ENCODE assay signal across 9 mouse cellular contexts in genomic region chrX:165327699-165328333, GRCm38 (mm10). TPM values are rescaled to one million over a fixed set of nuclear protein-coding genes. Genes with fewer than 3 reads are reported as not detected.
DNase-seq lines count a peak whose midpoint lies in the region; ATAC-seq lines count a peak whose summit lies in the region.
"Had no signal": no experiment of that assay in that cellular context is flagged by ENCODE, and none has a peak within 500 bp of the region (broad histone marks: within the 10 kb centered on the region; RNA-seq: fewer than 3 reads in every experiment).

No protein-coding gene starts in this region.

- WGBS in heart, embryonic 15.5 days = 12% methylated on average over 9 of the region's 9 CpGs
- WGBS in embryonic facial prominence, embryonic 12.5 days = 15% methylated on average over 9 of the region's 9 CpGs
- 12% methylated on average over 9 of the region's 9 CpGs for WGBS in hindbrain, embryonic 16.5 days
- WGBS in limb, embryonic 10.5 days = 16% methylated on average over 9 of the region's 9 CpGs

- no peak overlapping the region for H3K27ac ChIP-seq in heart, embryonic 15.5 days
- no peak overlapping the region for H3K27ac ChIP-seq in embryonic facial prominence, embryonic 12.5 days
- H3K27ac ChIP-seq in hindbrain, embryonic 16.5 days (ENCODE audit: low read depth, low read length) = no peak overlapping the region
- no peak overlapping the region for H3K27ac ChIP-seq in limb, embryonic 10.5 days

- peak overlapping the region; percentile 21; the same call in 1 of the 2 replicates for H3K4me3 ChIP-seq in heart, embryonic 15.5 days
- H3K4me3 ChIP-seq in embryonic facial prominence, embryonic 12.5 days = 0 out of 2 replicates have a peak overlapping the region, but pooled peaks have one; percentile 19
- peak overlapping the region; percentile 41 for H3K4me3 ChIP-seq in hindbrain, embryonic 16.5 days (ENCODE audit: low read length)
- H3K4me3 ChIP-seq in limb, embryonic 10.5 days = no peak overlapping the region

- intact Hi-C loops in heart, postnatal 14 days (cut with DNase I) = no loop called here

- ATAC-seq in heart, embryonic 15.5 days (replicated peaks; ENCODE audit: insufficient number of reproducible peaks, insufficient read depth, low FRiP score, low read depth) = no peak
- ATAC-seq in embryonic facial prominence, embryonic 12.5 days (ENCODE audit: insufficient number of reproducible peaks, insufficient read depth, low FRiP score, low TSS enrichment) = no peak
- ATAC-seq in hindbrain, embryonic 16.5 days = peak; percentile 42; the same call in 1 of the 2 replicates

- H3K27me3 ChIP-seq in heart, embryonic 15.5 days = no peaks in the 10 kb centered on the region
- H3K27me3 ChIP-seq in embryonic facial prominence, embryonic 12.5 days = no peaks in the 10 kb centered on the region
- H3K27me3 ChIP-seq in hindbrain, embryonic 16.5 days (replicated peaks; ENCODE audit: control insufficient read depth, insufficient read depth, low read length) = no peaks in the 10 kb centered on the region; the same call in 1 of the 2 replicates
- H3K27me3 ChIP-seq in limb, embryonic 10.5 days (ENCODE audit: low read depth, poor library complexity, severe bottlenecking) = peaks cover 7% of the 10 kb centered on the region; the same call in 1 of the 2 replicates

- no peaks in the 10 kb centered on the region for H3K4me1 ChIP-seq in heart, embryonic 15.5 days (replicated peaks)
- H3K4me1 ChIP-seq in embryonic facial prominence, embryonic 12.5 days = no peaks in the 10 kb centered on the region
- H3K4me1 ChIP-seq in hindbrain, embryonic 16.5 days (ENCODE audit: control insufficient read depth, insufficient read depth, low read depth, low read length) = no peaks in the 10 kb centered on the region
- H3K4me1 ChIP-seq in limb, embryonic 10.5 days = no peaks in the 10 kb centered on the region

- H3K4me2 ChIP-seq in heart, embryonic 15.5 days = peak overlapping the region; percentile 61
- peak overlapping the region; percentile 42 for H3K4me2 ChIP-seq in embryonic facial prominence, embryonic 12.5 days (replicated peaks)
- H3K4me2 ChIP-seq in hindbrain, embryonic 16.5 days (ENCODE audit: low read length) = peak overlapping the region; percentile 64

- no peak overlapping the region for H3K9ac ChIP-seq in heart, embryonic 15.5 days
- no peak overlapping the region for H3K9ac ChIP-seq in embryonic facial prominence, embryonic 12.5 days
- peak overlapping the region; percentile 31; the same call in 1 of the 2 replicates for H3K9ac ChIP-seq in hindbrain, embryonic 16.5 days (ENCODE audit: low read depth, low read length)

- H3K9me3 ChIP-seq in heart, embryonic 15.5 days (replicated peaks) = no peaks in the 10 kb centered on the region
- H3K9me3 ChIP-seq in embryonic facial prominence, embryonic 12.5 days = no peaks in the 10 kb centered on the region
- no peaks in the 10 kb centered on the region for H3K9me3 ChIP-seq in hindbrain, embryonic 16.5 days (ENCODE audit: control insufficient read depth, low read length)
- no peaks in the 10 kb centered on the region for H3K9me3 ChIP-seq in limb, embryonic 10.5 days (replicated peaks)

- DNase-seq in heart, postnatal 14 days = no peak
- peak; percentile 4 for DNase-seq in adrenal gland, adult 2 months
- DNase-seq in limb, embryonic 10.5 days (ENCODE audit: low spot score) = peak; percentile 32
- peak; percentile 67 to 75 for DNase-seq in right cerebral cortex, adult 2 months (ENCODE audit: low spot score in 2 of 2)
- no peak for DNase-seq in spleen, adult 18-20 months

- no peaks in the 10 kb centered on the region for H3K36me3 ChIP-seq in heart, embryonic 15.5 days
- no peaks in the 10 kb centered on the region for H3K36me3 ChIP-seq in embryonic facial prominence, embryonic 12.5 days
- no peaks in the 10 kb centered on the region for H3K36me3 ChIP-seq in hindbrain, embryonic 16.5 days (ENCODE audit: control insufficient read depth, insufficient read depth, low read length)
- H3K36me3 ChIP-seq in limb, embryonic 10.5 days = no peaks in the 10 kb centered on the region

RNA-seq across cellular contexts. Expression of gene Glra2, which starts 0.6 kb away (rescaled TPM):
- polyA plus RNA-seq in heart, embryonic 15.5 days (2015; fragmentation: Nextera tagmentation; extraction: Ambion mirVana) = 0.14 TPM in 1 of 2 replicates, not detected in the other
- not detected for total RNA-seq in heart, postnatal 14 days (2021)
- total RNA-seq in adrenal gland, adult 2 months (2021) = not detected
- polyA plus RNA-seq in adrenal gland, adult 2 months (2012; rRNA removed) = not detected in 2 replicates
- polyA plus RNA-seq in embryonic facial prominence, embryonic 12.5 days (2016; fragmentation: Nextera tagmentation; extraction: Ambion mirVana) = 0.17 and 0.32 TPM in 2 replicates
- 58.0 and 58.2 TPM in 2 replicates for polyA plus RNA-seq in hindbrain, embryonic 16.5 days (2015; fragmentation: Nextera tagmentation; extraction: Ambion mirVana)
- not detected in 2 replicates for polyA plus RNA-seq in limb, embryonic 10.5 days (2016; fragmentation: Nextera tagmentation; extraction: Ambion mirVana)
- total RNA-seq: liver, adult 2 months had no signal
- polyA plus RNA-seq: liver, adult 2 months had no signal

Comparison
In these comparisons a context has a peak if more than half of its experiments do, and no peak if none do; other contexts are left out.
1. DNase-seq: peak in adrenal gland, adult 2 months (single experiment), limb, embryonic 10.5 days (single experiment) and right cerebral cortex, adult 2 months (2 of 2); none in heart, postnatal 14 days (0 of 2) and spleen, adult 18-20 months (0 of 2).
2. RNA of gene Glra2, which starts 0.6 kb away (polyA plus RNA-seq): 58.0 to 58.2 TPM in hindbrain, embryonic 16.5 days; 0.17 to 0.32 TPM in embryonic facial prominence, embryonic 12.5 days, 0.14 TPM in heart, embryonic 15.5 days, not detected in limb, embryonic 10.5 days and not detected in adrenal gland, adult 2 months; every median in the first group is over 10 times any median in the second.
3. Peak in every context shown above with its lines, with median percentiles within 50 percentile points of each other: H3K4me2 ChIP-seq.